Comparison of ENCODE assay signal across 17 mouse cellular contexts in the genomic region with DNA sequence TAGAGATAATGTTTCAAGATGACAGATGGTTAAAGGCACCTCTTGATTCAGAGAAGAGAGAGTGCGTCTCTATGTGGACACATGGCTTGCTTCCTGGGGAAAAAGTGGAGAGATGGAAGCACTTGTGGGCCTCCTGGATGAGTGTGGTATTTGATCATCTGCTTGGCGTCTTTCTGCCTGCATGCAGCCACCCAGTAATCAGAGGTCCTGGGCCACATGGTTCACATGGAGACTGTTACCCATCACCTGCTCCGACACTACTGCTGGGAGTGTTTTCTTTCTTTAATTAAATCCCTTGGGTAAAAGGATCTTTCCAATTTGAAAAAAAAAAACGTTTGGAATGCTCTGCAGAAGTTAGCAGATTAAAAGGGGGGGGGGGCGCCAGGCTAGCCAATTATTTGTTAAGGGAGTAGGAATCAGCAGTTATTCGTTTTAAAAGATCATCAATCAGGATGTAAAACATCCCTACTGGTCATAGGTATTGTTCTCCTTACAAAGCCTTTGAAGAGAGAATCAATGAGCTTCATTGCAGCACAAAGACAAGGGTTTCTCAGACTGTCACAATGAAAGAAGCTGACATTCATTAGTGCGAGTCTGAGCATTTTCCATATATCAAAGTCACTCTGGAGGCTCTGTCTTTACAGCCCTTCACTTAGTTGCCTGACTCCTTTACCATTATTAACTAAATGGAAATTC.
DNase-seq lines count a peak whose midpoint lies in the region; ATAC-seq and TF ChIP-seq lines count a peak whose summit lies in the region.
"Had no signal": no experiment of that assay in that cellular context is flagged by ENCODE, and none has a peak within 500 bp of the region (broad histone marks: within the 10 kb centered on the region; RNA-seq: fewer than 3 reads in every experiment).

No protein-coding gene starts in this region.

- intact Hi-C loops in heart, postnatal 14 days (cut with DNase I): no loop called here

- H3K36me3 ChIP-seq in hindbrain, embryonic 10.5 days: no peaks in the 10 kb centered on the region
- H3K36me3 ChIP-seq in hindbrain, postnatal 0 days (ENCODE audit: insufficient read depth, low read length): no peaks in the 10 kb centered on the region
- no peaks in the 10 kb centered on the region for H3K36me3 ChIP-seq in forebrain, embryonic 16.5 days (ENCODE audit: control insufficient read depth, insufficient read depth)
- no peaks in the 10 kb centered on the region for H3K36me3 ChIP-seq in midbrain, postnatal 0 days (ENCODE audit: insufficient read depth, low read length)
- no peaks in the 10 kb centered on the region for H3K36me3 ChIP-seq in thymus, adult 2 months (ENCODE audit: control insufficient read depth, insufficient read depth, low read length)
- H3K36me3 ChIP-seq: heart, embryonic 15.5 days; kidney, embryonic 15.5 days; limb, embryonic 10.5 days had no signal

- peaks cover 11% of the 10 kb centered on the region for H3K4me1 ChIP-seq in hindbrain, embryonic 10.5 days (replicated peaks)
- H3K4me1 ChIP-seq in hindbrain, postnatal 0 days (ENCODE audit: insufficient read depth, low read length): no peaks in the 10 kb centered on the region
- no peaks in the 10 kb centered on the region for H3K4me1 ChIP-seq in forebrain, embryonic 16.5 days (replicated peaks; ENCODE audit: control insufficient read depth, insufficient read depth, low read length)
- no peaks in the 10 kb centered on the region for H3K4me1 ChIP-seq in midbrain, postnatal 0 days (ENCODE audit: insufficient read depth, low read length)
- no peaks in the 10 kb centered on the region for H3K4me1 ChIP-seq in thymus, adult 2 months (replicated peaks; ENCODE audit: control insufficient read depth, insufficient read depth, low read length)
- H3K4me1 ChIP-seq: heart, embryonic 15.5 days; kidney, embryonic 15.5 days; limb, embryonic 10.5 days had no signal

- no peak overlapping the region for H3K9ac ChIP-seq in hindbrain, postnatal 0 days (replicated peaks; ENCODE audit: low read length)
- no peak overlapping the region for H3K9ac ChIP-seq in forebrain, embryonic 16.5 days (replicated peaks; ENCODE audit: low read depth, low read length)
- no peak overlapping the region for H3K9ac ChIP-seq in midbrain, postnatal 0 days (replicated peaks; ENCODE audit: low read length, poor library complexity, severe bottlenecking)
- H3K9ac ChIP-seq: heart, embryonic 15.5 days; kidney, embryonic 15.5 days had no signal

- TF ChIP-seq POLR2A in thymus, adult 2 months (IDR thresholded peaks at IDR 0.05; ENCODE audit: control insufficient read depth, extremely low read depth, insufficient read depth, low read length, poor library complexity): no peak

- peak; percentile 5 for DNase-seq in hindbrain, embryonic 10.5 days (ENCODE audit: low spot score)
- DNase-seq in hindbrain, postnatal 0 days (ENCODE audit: low spot score): no peak
- peak; percentile 6 for DNase-seq in R1 (ENCODE audit: low read depth, low spot score)
- no peak for DNase-seq in midbrain, postnatal 0 days (ENCODE audit: low spot score)
- DNase-seq in heart, postnatal 14 days: no peak
- no peak for DNase-seq in thymus, adult 2 months
- DNase-seq: cerebellum, adult 9-10 months; heart, adult 18-20 months; lung, adult 2 months; lung, postnatal 36 days; thymus, adult 18-20 months had no signal

- 24% methylated on average over 7 of the region's 7 CpGs for WGBS in hindbrain, embryonic 10.5 days
- WGBS in hindbrain, postnatal 0 days: 18% methylated on average over 7 of the region's 7 CpGs
- WGBS in forebrain, embryonic 16.5 days: 9% methylated on average over 7 of the region's 7 CpGs
- 17% methylated on average over 7 of the region's 7 CpGs for WGBS in midbrain, postnatal 0 days
- WGBS in thymus, adult 2 months: 72% methylated on average over 7 of the region's 7 CpGs

- TF ChIP-seq CTCF in hindbrain, postnatal 0 days (IDR thresholded peaks at IDR 0.05; ENCODE audit: low read depth): no peak
- TF ChIP-seq CTCF in midbrain, postnatal 0 days (IDR thresholded peaks at IDR 0.05): no peak
- TF ChIP-seq CTCF in thymus, adult 2 months (IDR thresholded peaks at IDR 0.05; ENCODE audit: borderline replicate concordance, control insufficient read depth, extremely low read depth, insufficient read depth, low read length, poor library complexity): no peak

- H3K4me3 ChIP-seq in hindbrain, embryonic 10.5 days: no peak overlapping the region
- H3K4me3 ChIP-seq in hindbrain, postnatal 0 days (ENCODE audit: low read length): no peak overlapping the region
- no peak overlapping the region for H3K4me3 ChIP-seq in forebrain, embryonic 16.5 days (replicated peaks; ENCODE audit: low read length)
- H3K4me3 ChIP-seq in midbrain, postnatal 0 days (ENCODE audit: low read depth, low read length): no peak overlapping the region
- H3K4me3 ChIP-seq in thymus, adult 2 months (ENCODE audit: control insufficient read depth, insufficient read depth, low read length): no peak overlapping the region
- H3K4me3 ChIP-seq: heart, embryonic 15.5 days; kidney, embryonic 15.5 days; limb, embryonic 10.5 days had no signal

- H3K9me3 ChIP-seq in hindbrain, embryonic 10.5 days: no peaks in the 10 kb centered on the region
- no peaks in the 10 kb centered on the region for H3K9me3 ChIP-seq in hindbrain, postnatal 0 days (ENCODE audit: low read length)
- no peaks in the 10 kb centered on the region for H3K9me3 ChIP-seq in forebrain, embryonic 16.5 days (ENCODE audit: control insufficient read depth, low read length)
- no peaks in the 10 kb centered on the region for H3K9me3 ChIP-seq in midbrain, postnatal 0 days (ENCODE audit: low read length)
- H3K9me3 ChIP-seq: heart, embryonic 15.5 days; kidney, embryonic 15.5 days; limb, embryonic 10.5 days had no signal

- ATAC-seq in hindbrain, postnatal 0 days: no peak
- ATAC-seq in forebrain, embryonic 16.5 days: 0 out of 2 replicates have a peak, but pooled peaks have one; percentile 12
- peak; percentile 52; the same call in 1 of the 2 replicates for ATAC-seq in midbrain, postnatal 0 days (ENCODE audit: low FRiP score)
- ATAC-seq in inflammation-experienced regulatory T-cells, adult 6 months: no peak

- no peak overlapping the region for H3K27ac ChIP-seq in hindbrain, embryonic 10.5 days
- H3K27ac ChIP-seq in hindbrain, postnatal 0 days: no peak overlapping the region
- no peak overlapping the region for H3K27ac ChIP-seq in forebrain, embryonic 16.5 days (ENCODE audit: low read length)
- H3K27ac ChIP-seq in midbrain, postnatal 0 days (ENCODE audit: low read depth, low read length): no peak overlapping the region
- no peak overlapping the region for H3K27ac ChIP-seq in thymus, adult 2 months (ENCODE audit: control insufficient read depth, insufficient read depth, low read length)
- H3K27ac ChIP-seq: heart, embryonic 15.5 days; kidney, embryonic 15.5 days; limb, embryonic 10.5 days had no signal

- H3K27me3 ChIP-seq in hindbrain, embryonic 10.5 days (ENCODE audit: insufficient read depth, poor library complexity, severe bottlenecking): no peaks in the 10 kb centered on the region
- H3K27me3 ChIP-seq in hindbrain, postnatal 0 days (ENCODE audit: insufficient read depth, low read length): no peaks in the 10 kb centered on the region
- H3K27me3 ChIP-seq in forebrain, embryonic 16.5 days (replicated peaks; ENCODE audit: control insufficient read depth, insufficient read depth, low read length): no peaks in the 10 kb centered on the region
- H3K27me3 ChIP-seq in midbrain, postnatal 0 days (ENCODE audit: insufficient read depth, low read length): no peaks in the 10 kb centered on the region
- H3K27me3 ChIP-seq in thymus, adult 2 months (ENCODE audit: control insufficient read depth, insufficient read depth, low read length): no peaks in the 10 kb centered on the region
- H3K27me3 ChIP-seq: heart, embryonic 15.5 days; kidney, embryonic 15.5 days had no signal

- no peak overlapping the region for H3K4me2 ChIP-seq in hindbrain, postnatal 0 days (ENCODE audit: low read depth, low read length)
- H3K4me2 ChIP-seq in forebrain, embryonic 16.5 days (ENCODE audit: low read length): no peak overlapping the region
- no peak overlapping the region for H3K4me2 ChIP-seq in midbrain, postnatal 0 days (ENCODE audit: low read depth, low read length, poor library complexity, severe bottlenecking)
- H3K4me2 ChIP-seq: heart, embryonic 15.5 days; kidney, embryonic 15.5 days; liver, embryonic 11.5 days had no signal

Comparison
In these comparisons a context has a peak if more than half of its experiments do, and no peak if none do; other contexts are left out.
1. DNase-seq: peak in hindbrain, embryonic 10.5 days (single experiment) and R1 (single experiment); none in hindbrain, postnatal 0 days (single experiment), midbrain, postnatal 0 days (single experiment), heart, postnatal 14 days (0 of 2) and thymus, adult 2 months (single experiment).
2. ATAC-seq: peak in forebrain, embryonic 16.5 days (single experiment) and midbrain, postnatal 0 days (single experiment); none in hindbrain, postnatal 0 days (single experiment) and inflammation-experienced regulatory T-cells, adult 6 months (single experiment).